Mouse (Mus musculus) spleen, adult 2 months (tissue): Measurements from ENCODE around the gene Zdhhc17. TPM values are rescaled to one million over a fixed set of nuclear protein-coding genes. Genes with fewer than 3 reads are reported as not detected.

ENCODE experiments used
- DNase-seq, 2 experiments: peaks; one replicate each; pipeline versions ENCODE4 v3.0.0 to v3.0.0-alpha.2; 2012 to 2021; ENCODE audit warnings: low spot score in 2 of 2, low read depth in 1 of 2
- H3K27ac ChIP-seq: fragments of 200-500 bp; 2 replicates; pipeline ENCODE4 v1.5.1; 2012; ENCODE audit warnings: low read length, inconsistent platforms; ENCODE audit not compliant: insufficient read depth
- H3K27me3 ChIP-seq: fragments of 200-500 bp; 2 replicates; pipeline ENCODE4 v1.6.1; 2012; ENCODE audit warnings: mild to moderate bottlenecking, moderate library complexity, low read length, inconsistent platforms; ENCODE audit not compliant: control insufficient read depth, insufficient read depth
- H3K36me3 ChIP-seq: fragments of 200-500 bp; 2 replicates; pipeline ENCODE4 v1.6.1; 2012; ENCODE audit warnings: mild to moderate bottlenecking, low read length, inconsistent platforms; ENCODE audit not compliant: control insufficient read depth, insufficient read depth
- H3K4me1 ChIP-seq: fragments of 200-500 bp; 2 replicates; pipeline ENCODE4 v1.6.1; 2011; ENCODE audit warnings: inconsistent platforms; ENCODE audit not compliant: control insufficient read depth, insufficient read depth, insufficient read length
- H3K4me3 ChIP-seq: fragments of 200-500 bp; 2 replicates; pipeline ENCODE4 v1.5.1; 2011; ENCODE audit warnings: mild to moderate bottlenecking, inconsistent platforms; ENCODE audit not compliant: insufficient read depth, insufficient read length; ENCODE audit errors: extremely low read depth
- CTCF ChIP-seq: fragments of 200-500 bp; IDR thresholded peaks from 2 replicates; pipeline ENCODE4 v1.5.1; 2011; ENCODE audit warnings: mild to moderate bottlenecking, inconsistent platforms; ENCODE audit not compliant: insufficient read depth, insufficient read length, insufficient replicate concordance; ENCODE audit errors: extremely low read depth
- POLR2A ChIP-seq: fragments of 200-500 bp; IDR thresholded peaks from 2 replicates; pipeline ENCODE4 v1.6.1; 2011; ENCODE audit warnings: low read depth, low read length, inconsistent platforms
- WGBS: fragments of 180-500 bp; shearing (Covaris S2); methylation state at CpG from one replicate; pipeline ENCODE4 v1.1.7; 2018; 5-methylcytosine and 5-hydroxymethylcytosine counted together
- polyA plus RNA-seq: library from polyadenylated mRNA; depleted of rRNA; stranded (reverse); fragments of >200 nt; gene quantifications from 2 replicates; pipeline ENCODE4 v1.2.3, GENCODE M21; 2012

The Zdhhc17 gene
- polyA plus RNA-seq, 1 experiment, result 16.9 TPM

DNA sequence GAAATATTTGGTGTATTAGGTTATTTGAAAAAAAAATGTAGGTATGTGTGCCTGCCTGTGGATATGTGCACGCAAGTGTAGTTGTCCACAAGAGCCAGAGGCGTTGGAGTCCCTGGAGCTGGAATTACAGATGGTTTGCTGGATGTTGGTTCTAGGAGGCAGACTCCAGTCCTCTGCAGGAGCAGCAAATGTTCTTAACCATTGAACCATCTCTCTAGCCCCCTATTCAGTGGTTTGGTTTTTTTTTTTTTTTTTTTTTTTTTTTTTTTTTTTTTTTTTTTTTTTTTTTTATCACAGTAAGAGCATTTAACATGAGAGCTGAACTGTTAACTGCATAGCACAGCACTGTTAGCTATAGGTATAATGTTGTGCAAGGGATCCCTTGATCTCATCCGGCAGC, 3.3 kb upstream of the Zdhhc17 start:
- Histone ChIP-seq H3K4me1 (no peaks in the 10 kb centered on the region), H3K27ac (no peak overlapping the region), H3K4me3 (no peak overlapping the region), H3K27me3 (peaks cover 1% of the 10 kb centered on the region; the same call in 1 of the 2 replicates), H3K36me3 (no peaks in the 10 kb centered on the region)
- WGBS, result 96% methylated on average over 3 of the region's 3 CpGs
- DNase-seq, result no peak
- TF ChIP-seq POLR2A (no peak), CTCF (no peak)

DNA sequence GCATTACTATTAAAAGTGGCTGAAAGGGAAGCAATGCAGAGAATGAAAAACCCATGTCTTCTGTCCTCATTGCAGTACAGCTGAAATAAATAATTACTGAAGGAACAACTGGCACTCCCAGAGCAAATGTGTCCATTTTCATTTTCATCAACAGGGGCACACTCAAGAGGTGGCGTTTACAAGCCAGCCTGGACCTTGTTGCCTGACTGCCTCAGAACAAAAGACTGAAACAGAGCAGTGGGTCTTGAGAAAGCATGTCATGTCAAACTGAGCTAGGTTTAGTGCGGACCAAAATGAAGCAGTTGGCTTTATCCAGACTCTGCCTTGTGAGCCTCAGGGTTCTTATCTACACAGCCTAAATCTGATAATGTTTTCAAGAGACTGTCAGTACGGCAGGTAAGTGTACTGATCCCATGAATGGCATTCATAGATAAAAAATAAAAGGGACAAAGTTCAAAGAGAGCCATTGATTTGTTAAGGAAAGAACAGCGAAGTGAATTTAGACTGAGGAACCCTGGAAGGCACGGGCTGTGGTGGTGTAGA, 2.6 kb upstream of the Zdhhc17 start:
- Histone ChIP-seq H3K4me3 (no peak overlapping the region), H3K4me1 (no peaks in the 10 kb centered on the region), H3K27ac (no peak overlapping the region), H3K27me3 (peaks cover 1% of the 10 kb centered on the region; the same call in 1 of the 2 replicates), H3K36me3 (no peaks in the 10 kb centered on the region)
- 84% methylated on average over 5 of the region's 5 CpGs for WGBS
- TF ChIP-seq CTCF, result no peak
- no peak for TF ChIP-seq POLR2A
- no peak for DNase-seq

GRCm38 (mm10) chr10:111011226-111011765, 1.4 kb upstream of the Zdhhc17 start:
- WGBS, result under 1% methylated on average over 14 of the region's 14 CpGs
- Histone ChIP-seq H3K36me3 (no peaks in the 10 kb centered on the region), H3K27me3 (peaks cover 1% of the 10 kb centered on the region; the same call in 1 of the 2 replicates), H3K4me1 (peaks cover 2% of the 10 kb centered on the region; the same call in 1 of the 2 replicates), H3K27ac (peak overlapping the region; percentile 1; the same call in 1 of the 2 replicates), H3K4me3 (peak overlapping the region; percentile 100)
- no peak for TF ChIP-seq POLR2A
- no peak for TF ChIP-seq CTCF
- no peak for DNase-seq

DNA sequence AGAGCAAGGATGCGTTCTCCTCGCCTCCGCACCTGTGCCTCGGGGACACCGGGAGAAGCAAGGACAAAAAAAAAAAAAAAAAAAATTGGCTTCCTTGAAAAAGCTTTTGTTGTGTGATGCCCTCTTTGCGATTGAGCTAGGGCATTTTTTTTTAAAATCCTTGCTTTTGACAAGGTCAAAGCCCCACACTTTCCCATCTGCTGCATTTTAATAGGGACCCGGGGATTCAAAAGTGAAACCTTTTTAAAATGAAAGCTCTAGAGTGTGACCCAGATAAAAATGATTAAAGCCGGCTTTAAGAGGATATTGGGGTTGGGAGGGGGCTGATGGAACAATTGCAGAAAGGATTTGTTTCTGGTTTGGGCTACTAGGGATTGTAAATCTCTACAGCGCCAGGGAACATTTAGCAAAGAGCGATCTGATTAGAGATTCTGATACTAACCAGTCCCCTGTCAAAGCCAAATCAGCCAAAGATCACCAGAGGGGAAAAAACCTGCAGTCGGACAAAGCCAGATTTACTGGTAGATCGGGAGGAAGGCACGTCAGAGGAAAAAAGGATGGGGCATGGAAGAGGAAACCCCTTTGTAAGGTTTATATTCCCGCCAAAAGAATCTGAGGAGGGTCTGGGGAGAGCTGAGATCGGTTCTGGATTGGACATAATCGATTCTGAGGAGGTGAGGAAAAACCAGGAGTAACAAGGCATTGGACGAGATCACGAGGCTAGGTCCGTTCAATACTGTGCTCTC, 713 bp upstream of the Zdhhc17 start:
- no peak for DNase-seq

DNA sequence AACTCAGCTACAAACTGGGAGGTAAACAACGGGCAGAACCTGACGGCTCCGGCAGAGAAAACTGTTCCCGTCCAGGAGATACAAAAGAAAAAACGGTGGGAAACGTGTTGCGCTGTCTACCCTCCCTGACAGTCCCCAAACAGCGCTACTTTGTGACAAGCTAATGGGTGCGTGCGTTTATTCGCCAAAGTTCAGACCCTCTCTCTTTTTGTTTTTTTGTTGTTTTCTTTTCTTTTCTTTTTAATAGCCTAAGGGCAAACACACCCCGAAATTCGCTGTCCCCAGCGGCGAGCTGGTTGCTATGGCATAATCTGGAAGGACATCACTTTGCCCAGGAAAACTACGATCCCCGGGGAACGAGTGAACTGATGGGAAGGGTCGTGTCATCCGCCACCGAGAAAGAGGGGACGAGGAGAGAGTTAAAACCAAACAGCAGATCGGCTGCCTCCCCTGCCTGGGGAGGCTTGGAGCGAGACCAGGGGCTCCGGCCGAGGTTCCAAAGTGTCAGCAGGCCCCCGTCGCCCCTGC, 763 bp downstream of the Zdhhc17 start:
- no peak for TF ChIP-seq POLR2A
- no peak for TF ChIP-seq CTCF
- WGBS, result 2% methylated on average over 28 of the region's 28 CpGs
- H3K36me3 ChIP-seq, result no peaks in the 10 kb centered on the region
- H3K4me1 ChIP-seq, result peaks cover 4% of the 10 kb centered on the region
- peak overlapping the region; percentile 100 for H3K4me3 ChIP-seq
- no peak for DNase-seq
- H3K27ac ChIP-seq, result peak overlapping the region; percentile 100
- peaks cover 1% of the 10 kb centered on the region; the same call in 1 of the 2 replicates for H3K27me3 ChIP-seq

More for the DNA sequence above, 713 bp upstream of the Zdhhc17 start:
- Histone ChIP-seq H3K27ac (peak overlapping the region; percentile 100), H3K36me3 (no peaks in the 10 kb centered on the region), H3K4me3 (peak overlapping the region; percentile 100), H3K4me1 (peaks cover 2% of the 10 kb centered on the region; the same call in 1 of the 2 replicates), H3K27me3 (peaks cover 1% of the 10 kb centered on the region; the same call in 1 of the 2 replicates)
- WGBS, result under 1% methylated on average over 19 of the region's 19 CpGs
- TF ChIP-seq CTCF (no peak), POLR2A (no peak)

DNA sequence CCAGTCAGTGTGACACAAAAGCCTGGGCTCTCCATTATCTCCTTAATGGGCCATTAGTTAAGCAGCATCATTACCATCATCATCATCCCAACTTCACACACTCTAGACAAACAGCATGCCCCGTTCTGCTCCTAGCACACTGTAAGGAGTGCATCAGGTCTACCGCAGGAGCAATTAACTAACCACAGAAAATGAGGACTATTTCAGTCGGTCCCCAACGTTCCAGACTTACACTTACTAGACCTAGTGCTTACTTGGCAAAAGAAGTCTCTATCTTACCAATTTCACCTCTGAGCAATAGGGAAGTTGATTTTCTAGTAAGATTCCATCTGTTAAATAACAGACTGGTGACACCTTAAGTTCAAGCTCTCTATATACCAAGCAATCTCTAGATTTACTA, 2.3 kb downstream of the Zdhhc17 start:
- no peak overlapping the region for H3K27ac ChIP-seq
- 59% methylated on average over 4 of the region's 4 CpGs for WGBS
- H3K4me1 ChIP-seq, result peaks cover 5% of the 10 kb centered on the region
- peaks cover 1% of the 10 kb centered on the region; the same call in 1 of the 2 replicates for H3K27me3 ChIP-seq
- H3K4me3 ChIP-seq, result no peak overlapping the region
- no peak for TF ChIP-seq POLR2A
- no peak for TF ChIP-seq CTCF
- DNase-seq, result no peak
- H3K36me3 ChIP-seq, result no peaks in the 10 kb centered on the region; the same call in 1 of the 2 replicates
